Mouse (Mus musculus) G1E (cell line): ENCODE measurements at regions not wholly inside any gene's neighbourhood (a gene's known extent, or its start where the extent isn't known, plus 50 kb on each side); places are given as distances from the start of the nearest gene placed in this dataset.

Source experiments
- CTCF ChIP-seq: IDR thresholded peaks from 2 replicates; pipeline ENCODE4 v1.5.1; 2012; ENCODE audit warnings: low read depth, low read length, inconsistent platforms, mixed read lengths
- GATA1 ChIP-seq: IDR thresholded peaks from 2 replicates; pipeline ENCODE4 v1.6.1; 2012; ENCODE audit warnings: borderline replicate concordance, low read length, inconsistent platforms, mixed read lengths
- GATA2 ChIP-seq: IDR thresholded peaks from 2 replicates; pipeline ENCODE4 v1.6.1; 2012; ENCODE audit warnings: low read depth, low read length, inconsistent platforms, borderline replicate concordance
- POLR2AphosphoS5 ChIP-seq: IDR thresholded peaks from 2 replicates; pipeline ENCODE4 v1.6.1; 2012; ENCODE audit warnings: low read depth, low read length, inconsistent platforms; ENCODE audit not compliant: insufficient replicate concordance
- TAL1 ChIP-seq: conservative IDR thresholded peaks from 2 replicates; pipeline ENCODE4 v1.6.1; 2012; ENCODE audit warnings: low read depth, low read length, inconsistent platforms, mixed read lengths

GRCm38 (mm10) chr10:17475976-17476375, 247.0 kb upstream of the Cited2 start:
- TF ChIP-seq CTCF (no peak), TAL1 (no peak), GATA1 (no peak), GATA2 (no peak), POLR2AphosphoS5 (no peak)
